Mouse (Mus musculus): ENCODE results near the gene Olfr531. TPM values are rescaled to one million over a fixed set of nuclear protein-coding genes. Genes with fewer than 3 reads are reported as not detected.

The Olfr531 gene
- polyA plus RNA-seq (2014; fragmentation: Nextera tagmentation; extraction: Ambion mirVana), result not detected in 2 replicates

- Histone ChIP-seq H3K4me2 (ENCODE audit: low read depth, low read length) (no peak within 1 kb of the TSS), H3K9ac (replicated peaks; ENCODE audit: low read depth, low read length) (no peak within 1 kb of the TSS), H3K27me3 (ENCODE audit: control insufficient read depth, insufficient read depth, low read length) (no peaks in the 10 kb centered on the region), H3K9me3 (ENCODE audit: control insufficient read depth, low read length) (no peaks in the 10 kb centered on the region), H3K36me3 (ENCODE audit: control insufficient read depth, insufficient read depth, low read length) (no peaks in the 10 kb centered on the region), H3K27ac (ENCODE audit: low read depth, low read length) (no peak within 1 kb of the TSS), H3K4me1 (ENCODE audit: control insufficient read depth, insufficient read depth, low read length) (no peaks in the 10 kb centered on the region), H3K4me3 (ENCODE audit: low read depth, low read length) (no peak within 1 kb of the TSS)
- WGBS, result 94% methylated on average over 1 of the region's 1 CpGs
- ATAC-seq (ENCODE audit: low read depth), result no peak
Measured at GRCm38 (mm10) chr7:140402818-140403217, at the start of gene Olfr531. Gene Olfr531 (minus strand): TSS chr7:140402918.

- Histone ChIP-seq H3K4me1 (ENCODE audit: control insufficient read depth, insufficient read depth, low read length) (no peaks in the 10 kb centered on the region), H3K4me3 (ENCODE audit: low read depth, low read length) (no peak overlapping the region)
- 87% methylated on average over 1 of the region's 1 CpGs for WGBS
Measured at GRCm38 (mm10) chr7:140443141-140443540, 40.4 kb upstream of the Olfr531 start.

GRCm38 (mm10) chr7:140421539-140421938 lies 18.8 kb upstream of the Olfr531 start, which contains the start of gene Olfr532:
Gene Olfr532 (minus strand): TSS chr7:140421639.
- H3K27me3 ChIP-seq (ENCODE audit: control insufficient read depth, insufficient read depth, low read length), result no peaks in the 10 kb centered on the region
- 94% methylated on average over 1 of the region's 1 CpGs for WGBS
- H3K36me3 ChIP-seq (ENCODE audit: control insufficient read depth, insufficient read depth, low read length), result no peaks in the 10 kb centered on the region
- H3K4me1 ChIP-seq (ENCODE audit: control insufficient read depth, insufficient read depth, low read length), result no peaks in the 10 kb centered on the region
- no peaks in the 10 kb centered on the region for H3K9me3 ChIP-seq (ENCODE audit: control insufficient read depth, low read length)
- no peak within 1 kb of the TSS for H3K9ac ChIP-seq (replicated peaks; ENCODE audit: low read depth, low read length)
- no peak within 1 kb of the TSS for H3K27ac ChIP-seq (ENCODE audit: low read depth, low read length)
- H3K4me3 ChIP-seq (ENCODE audit: low read depth, low read length), result no peak within 1 kb of the TSS
- no peak for ATAC-seq (ENCODE audit: low read depth)
- no peak within 1 kb of the TSS for H3K4me2 ChIP-seq (ENCODE audit: low read depth, low read length)

More at GRCm38 (mm10) chr7:140443141-140443540, 40.4 kb upstream of the Olfr531 start:
- no peaks in the 10 kb centered on the region for H3K9me3 ChIP-seq (ENCODE audit: control insufficient read depth, low read length)
- no peak overlapping the region for H3K27ac ChIP-seq (ENCODE audit: low read depth, low read length)
- no peaks in the 10 kb centered on the region for H3K36me3 ChIP-seq (ENCODE audit: control insufficient read depth, insufficient read depth, low read length)
- no peak for ATAC-seq (ENCODE audit: low read depth)
- no peak overlapping the region for H3K4me2 ChIP-seq (ENCODE audit: low read depth, low read length)
- H3K27me3 ChIP-seq (ENCODE audit: control insufficient read depth, insufficient read depth, low read length), result no peaks in the 10 kb centered on the region
- H3K9ac ChIP-seq (replicated peaks; ENCODE audit: low read depth, low read length), result no peak overlapping the region

GRCm38 (mm10) chr7:140376911-140377310 lies 25.8 kb downstream of the Olfr531 start:
- Histone ChIP-seq H3K4me1 (ENCODE audit: control insufficient read depth, insufficient read depth, low read length) (no peaks in the 10 kb centered on the region), H3K4me3 (ENCODE audit: low read depth, low read length) (no peak overlapping the region), H3K9ac (replicated peaks; ENCODE audit: low read depth, low read length) (no peak overlapping the region), H3K27me3 (ENCODE audit: control insufficient read depth, insufficient read depth, low read length) (no peaks in the 10 kb centered on the region), H3K9me3 (ENCODE audit: control insufficient read depth, low read length) (no peaks in the 10 kb centered on the region), H3K36me3 (ENCODE audit: control insufficient read depth, insufficient read depth, low read length) (no peaks in the 10 kb centered on the region), H3K4me2 (ENCODE audit: low read depth, low read length) (no peak overlapping the region), H3K27ac (ENCODE audit: low read depth, low read length) (no peak overlapping the region)
- ATAC-seq (ENCODE audit: low read depth), result no peak
- WGBS, result 95% methylated on average over 2 of the region's 2 CpGs

GRCm38 (mm10) chr7:140376231-140376630 lies 26.5 kb downstream of the Olfr531 start, which contains the start of gene Olfr530:
Gene Olfr530 (minus strand): TSS chr7:140376331.
- no peak within 1 kb of the TSS for H3K4me2 ChIP-seq (ENCODE audit: low read depth, low read length)
- no peak for ATAC-seq (ENCODE audit: low read depth)

GRCm38 (mm10) chr7:140374300-140374699 lies 28.4 kb downstream of the Olfr531 start:
- no peaks in the 10 kb centered on the region for H3K27me3 ChIP-seq (ENCODE audit: control insufficient read depth, insufficient read depth, low read length)
- no peak overlapping the region for H3K27ac ChIP-seq (ENCODE audit: low read depth, low read length)
- no peaks in the 10 kb centered on the region for H3K36me3 ChIP-seq (ENCODE audit: control insufficient read depth, insufficient read depth, low read length)
- H3K4me2 ChIP-seq (ENCODE audit: low read depth, low read length), result no peak overlapping the region
- H3K9me3 ChIP-seq (ENCODE audit: control insufficient read depth, low read length), result no peaks in the 10 kb centered on the region
- ATAC-seq (ENCODE audit: low read depth), result no peak
- H3K4me1 ChIP-seq (ENCODE audit: control insufficient read depth, insufficient read depth, low read length), result no peaks in the 10 kb centered on the region
- H3K9ac ChIP-seq (replicated peaks; ENCODE audit: low read depth, low read length), result no peak overlapping the region
- H3K4me3 ChIP-seq (ENCODE audit: low read depth, low read length), result no peak overlapping the region
- WGBS, result 86% methylated on average over 4 of the region's 4 CpGs

More at GRCm38 (mm10) chr7:140376231-140376630, 26.5 kb downstream of the Olfr531 start, which contains the start of gene Olfr530:
- H3K27ac ChIP-seq (ENCODE audit: low read depth, low read length), result no peak within 1 kb of the TSS
- WGBS, result 67% methylated on average over 1 of the region's 1 CpGs
- no peak within 1 kb of the TSS for H3K9ac ChIP-seq (replicated peaks; ENCODE audit: low read depth, low read length)
- no peak within 1 kb of the TSS for H3K4me3 ChIP-seq (ENCODE audit: low read depth, low read length)
- no peaks in the 10 kb centered on the region for H3K36me3 ChIP-seq (ENCODE audit: control insufficient read depth, insufficient read depth, low read length)
- no peaks in the 10 kb centered on the region for H3K9me3 ChIP-seq (ENCODE audit: control insufficient read depth, low read length)
- no peaks in the 10 kb centered on the region for H3K27me3 ChIP-seq (ENCODE audit: control insufficient read depth, insufficient read depth, low read length)
- no peaks in the 10 kb centered on the region for H3K4me1 ChIP-seq (ENCODE audit: control insufficient read depth, insufficient read depth, low read length)

- H3K4me3 ChIP-seq (ENCODE audit: low read depth, low read length), result no peak within 1 kb of the TSS
- H3K27ac ChIP-seq (ENCODE audit: low read depth, low read length), result no peak within 1 kb of the TSS
- no peak within 1 kb of the TSS for H3K4me2 ChIP-seq (ENCODE audit: low read depth, low read length)
- no peaks in the 10 kb centered on the region for H3K27me3 ChIP-seq (ENCODE audit: control insufficient read depth, insufficient read depth, low read length)
- H3K9me3 ChIP-seq (ENCODE audit: control insufficient read depth, low read length), result no peaks in the 10 kb centered on the region
- WGBS, result 76% methylated on average over 3 of the region's 3 CpGs
- H3K4me1 ChIP-seq (ENCODE audit: control insufficient read depth, insufficient read depth, low read length), result no peaks in the 10 kb centered on the region
- no peak for ATAC-seq (ENCODE audit: low read depth)
- no peaks in the 10 kb centered on the region for H3K36me3 ChIP-seq (ENCODE audit: control insufficient read depth, insufficient read depth, low read length)
- H3K9ac ChIP-seq (replicated peaks; ENCODE audit: low read depth, low read length), result no peak within 1 kb of the TSS
Measured at GRCm38 (mm10) chr7:140361571-140361970, 41.1 kb downstream of the Olfr531 start, which contains the start of gene Olfr60. Gene Olfr60 (minus strand): TSS chr7:140361671.

Other genes with a start within 250 kb of the Olfr531 start
- gene Sprn, start 248.0 kb downstream of the Olfr531 start, polyA plus RNA-seq (2014; fragmentation: Nextera tagmentation; extraction: Ambion mirVana), result 16.2 and 17.3 TPM in 2 replicates
- gene Olfr522, start 238.2 kb downstream of the Olfr531 start, polyA plus RNA-seq (2014; fragmentation: Nextera tagmentation; extraction: Ambion mirVana), result not detected in 2 replicates
- not detected in 2 replicates for gene Olfr523, start 229.7 kb downstream of the Olfr531 start, polyA plus RNA-seq (2014; fragmentation: Nextera tagmentation; extraction: Ambion mirVana)
- gene Olfr524, start 197.0 kb downstream of the Olfr531 start, polyA plus RNA-seq (2014; fragmentation: Nextera tagmentation; extraction: Ambion mirVana), result not detected in 2 replicates
- not detected in 2 replicates for gene Cd163l1, start 184.7 kb downstream of the Olfr531 start, polyA plus RNA-seq (2014; fragmentation: Nextera tagmentation; extraction: Ambion mirVana)
- not detected in 2 replicates for gene 5830411N06Rik, start 155.6 kb downstream of the Olfr531 start, polyA plus RNA-seq (2014; fragmentation: Nextera tagmentation; extraction: Ambion mirVana)
- not detected in 2 replicates for gene Olfr525, start 82.1 kb downstream of the Olfr531 start, polyA plus RNA-seq (2014; fragmentation: Nextera tagmentation; extraction: Ambion mirVana)
- not detected in 2 replicates for gene Olfr527, start 68.9 kb downstream of the Olfr531 start, polyA plus RNA-seq (2014; fragmentation: Nextera tagmentation; extraction: Ambion mirVana)
- not detected in 2 replicates for gene Olfr60, start 41.2 kb downstream of the Olfr531 start, polyA plus RNA-seq (2014; fragmentation: Nextera tagmentation; extraction: Ambion mirVana)
- not detected in 2 replicates for gene Olfr530, start 26.6 kb downstream of the Olfr531 start, polyA plus RNA-seq (2014; fragmentation: Nextera tagmentation; extraction: Ambion mirVana)
- gene Olfr532, start 18.7 kb upstream of the Olfr531 start, polyA plus RNA-seq (2014; fragmentation: Nextera tagmentation; extraction: Ambion mirVana), result not detected in 2 replicates
- gene Olfr533, start 60.5 kb upstream of the Olfr531 start, polyA plus RNA-seq (2014; fragmentation: Nextera tagmentation; extraction: Ambion mirVana), result not detected in 2 replicates
- not detected in 2 replicates for gene Olfr535, start 81.3 kb upstream of the Olfr531 start, polyA plus RNA-seq (2014; fragmentation: Nextera tagmentation; extraction: Ambion mirVana)
- gene Olfr536, start 104.5 kb upstream of the Olfr531 start, polyA plus RNA-seq (2014; fragmentation: Nextera tagmentation; extraction: Ambion mirVana), result not detected in 2 replicates
- not detected in 2 replicates for gene Olfr538, start 165.0 kb upstream of the Olfr531 start, polyA plus RNA-seq (2014; fragmentation: Nextera tagmentation; extraction: Ambion mirVana)
- gene Olfr46, start 198.4 kb upstream of the Olfr531 start, polyA plus RNA-seq (2014; fragmentation: Nextera tagmentation; extraction: Ambion mirVana), result 0.03 TPM in 1 of 2 replicates, not detected in the other
- not detected in 2 replicates for gene Olfr61, start 226.1 kb upstream of the Olfr531 start, polyA plus RNA-seq (2014; fragmentation: Nextera tagmentation; extraction: Ambion mirVana)
- gene Olfr53, start 243.5 kb upstream of the Olfr531 start, polyA plus RNA-seq (2014; fragmentation: Nextera tagmentation; extraction: Ambion mirVana), result not detected in 2 replicates